Mouse (Mus musculus) adipose tissue, adult 10 weeks (tissue): ENCODE data around the gene Mtnr1b. TPM values are rescaled to one million over a fixed set of nuclear protein-coding genes. Genes with fewer than 3 reads are reported as not detected.

Experiments used
- polyA plus RNA-seq: library from polyadenylated mRNA; stranded (reverse); fragments of 350-450 nt; fragmentation: Illumina TruSeq; extraction: RNeasy Lipid Tissue Mini Kit (QIAGEN cat#74804); gene quantifications from one replicate; pipeline ENCODE4 v1.2.3, GENCODE M21; 2014; ENCODE audit warnings: low read depth, low replicate concordance

Mtnr1b gene
- polyA plus RNA-seq, result not detected

DNA sequence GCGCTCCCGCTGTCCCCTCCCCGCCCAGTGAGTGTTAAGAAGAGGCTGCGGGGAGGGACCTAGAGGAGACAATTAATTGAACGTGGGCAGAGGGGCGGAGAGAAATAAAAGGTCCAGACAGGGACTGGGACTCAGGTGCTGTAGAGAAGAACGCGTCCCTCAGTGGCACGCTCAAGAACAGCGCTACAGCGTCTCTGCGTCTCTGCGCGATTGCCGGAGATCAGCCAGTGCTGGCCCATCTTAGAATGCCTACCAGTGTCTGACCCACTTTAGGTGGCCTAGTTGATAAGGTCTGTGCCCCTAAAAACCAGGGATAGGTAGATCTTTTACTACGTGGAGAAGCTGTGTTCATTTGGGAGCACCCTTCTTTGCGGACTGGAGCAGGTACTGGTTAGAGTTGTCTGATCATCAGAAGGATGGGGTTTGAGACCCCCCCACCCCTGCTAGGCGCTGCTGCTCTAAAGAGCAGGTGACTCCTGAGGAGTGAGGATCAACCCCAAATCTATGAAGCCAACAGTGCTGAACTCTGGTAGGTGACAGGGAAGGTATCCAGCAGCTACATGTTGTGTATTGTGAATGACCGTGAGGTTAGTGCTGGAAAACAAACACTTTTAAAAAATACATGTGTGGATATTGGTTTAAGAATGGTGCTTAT is at the start of gene Mtnr1b:
Gene Mtnr1b, minus strand, starts transcription at position 51 of the 655 bp plus-strand sequence.

Other genes with a start within 250 kb of the Mtnr1b start
- 5.7 TPM for gene Deup1, start 246.6 kb downstream of the Mtnr1b start, polyA plus RNA-seq
- gene Slc36a4, start 164.8 kb downstream of the Mtnr1b start, polyA plus RNA-seq, result 5.9 TPM